Mouse (Mus musculus) adrenal gland, postnatal 25 days (tissue): ENCODE data around the gene Oog4. TPM values are rescaled to one million over a fixed set of nuclear protein-coding genes. Genes with fewer than 3 reads are reported as not detected.
"Not testable (repeated sequence)": the region's sequence is repeated elsewhere in the genome, so short reads cannot be mapped to it uniquely, and the experiment has no call there.

Experiments used
- DNase-seq: peaks from one replicate; pipeline ENCODE4 v3.0.0; 2021; ENCODE audit warnings: mixed read lengths
- long read RNA-seq: library from polyadenylated mRNA; stranded (forward); transcript quantifications from one replicate; pipeline ENCODE4 v2.0.0, GENCODE M21; 2021
- total RNA-seq: library from RNA; stranded (reverse); gene quantifications from 2 replicates; pipeline ENCODE4 v1.2.3, GENCODE M21; 2021

Oog4 gene
- total RNA-seq = not detected in 2 replicates
- long read RNA-seq = 0 reads

DNA sequence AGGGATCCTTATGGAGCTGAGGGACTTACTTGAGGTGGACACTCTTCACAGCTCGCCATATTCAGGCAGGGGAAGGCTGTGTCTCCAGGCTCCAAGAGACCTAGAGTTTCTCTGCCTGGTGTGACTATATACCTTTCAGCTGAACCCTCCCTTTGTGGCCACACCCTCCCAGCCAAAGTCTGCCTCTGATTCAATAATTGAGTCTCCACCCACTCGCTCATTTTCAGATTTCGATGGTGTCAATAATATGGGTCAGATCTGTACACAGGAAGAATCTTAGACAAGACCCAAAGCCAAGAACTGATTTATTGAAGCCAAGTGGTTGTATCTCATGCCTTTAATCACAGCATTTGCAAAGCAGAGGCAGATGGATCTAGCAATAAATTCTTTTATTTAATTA is at the start of gene Oog4:
Gene Oog4 (minus strand): TSS at position 101 of the 400 bp plus-strand sequence.
- no peak for DNase-seq

- not testable (repeated sequence) for DNase-seq
These were observed 23.4 kb downstream of the Oog4 start for GRCm38 (mm10) chr4:143426770-143427169.

DNA sequence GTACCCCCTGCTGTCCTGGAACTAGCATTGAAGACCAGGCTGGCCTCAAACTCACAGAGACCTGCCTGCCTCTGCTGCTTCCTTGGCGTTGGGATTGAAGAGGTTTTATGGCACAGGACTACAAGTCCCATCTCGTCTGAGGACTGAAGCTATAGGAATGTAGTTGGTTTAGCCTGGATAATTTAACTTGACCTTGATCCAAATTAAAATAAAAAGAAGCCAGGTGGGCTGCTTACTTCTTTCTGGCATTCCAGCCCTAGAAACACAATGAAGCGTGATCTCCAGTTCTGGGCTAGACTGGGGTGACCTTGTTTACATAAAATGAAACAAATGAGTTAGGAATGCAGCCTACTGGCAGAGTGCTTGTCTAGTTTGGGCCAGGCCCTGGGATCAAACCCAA is 36.0 kb downstream of the Oog4 start:
- DNase-seq = no peak

- no peak for DNase-seq
These were observed 36.5 kb downstream of the Oog4 start for GRCm38 (mm10) chr4:143413621-143414020.

GRCm38 (mm10) chr4:143412219-143413092 is 37.7 kb downstream of the Oog4 start, which contains the start of gene Pramef8:
Gene Pramef8, plus strand, starts transcription at chr4:143412426.
- peak; percentile 82 for DNase-seq

GRCm38 (mm10) chr4:143411566-143412218 is 38.4 kb downstream of the Oog4 start:
- no peak for DNase-seq

DNA sequence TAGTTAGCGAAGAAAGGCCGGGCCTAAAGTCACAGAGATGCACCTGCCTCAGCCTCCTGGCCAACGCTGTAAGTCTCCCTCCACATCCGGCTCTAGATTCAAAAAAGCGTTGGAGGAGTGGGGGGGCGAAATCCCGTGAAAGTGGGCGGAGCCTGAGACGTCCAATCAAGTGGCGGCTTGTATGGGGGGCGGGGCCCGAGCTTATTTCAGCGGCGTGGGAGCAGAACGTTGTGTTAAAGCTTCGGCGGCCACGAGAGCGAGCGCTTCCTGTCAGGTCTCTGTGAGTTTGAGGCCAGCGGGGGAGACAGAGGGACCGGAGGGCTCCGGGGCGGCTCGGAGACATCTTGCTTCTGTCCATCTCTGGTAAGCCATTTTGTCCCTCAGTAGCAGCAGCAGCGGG is 55.9 kb downstream of the Oog4 start, which contains the start of gene Pramel1:
Gene Pramel1 (plus strand): TSS at position 248 of the 400 bp plus-strand sequence.
- no peak for DNase-seq

DNA sequence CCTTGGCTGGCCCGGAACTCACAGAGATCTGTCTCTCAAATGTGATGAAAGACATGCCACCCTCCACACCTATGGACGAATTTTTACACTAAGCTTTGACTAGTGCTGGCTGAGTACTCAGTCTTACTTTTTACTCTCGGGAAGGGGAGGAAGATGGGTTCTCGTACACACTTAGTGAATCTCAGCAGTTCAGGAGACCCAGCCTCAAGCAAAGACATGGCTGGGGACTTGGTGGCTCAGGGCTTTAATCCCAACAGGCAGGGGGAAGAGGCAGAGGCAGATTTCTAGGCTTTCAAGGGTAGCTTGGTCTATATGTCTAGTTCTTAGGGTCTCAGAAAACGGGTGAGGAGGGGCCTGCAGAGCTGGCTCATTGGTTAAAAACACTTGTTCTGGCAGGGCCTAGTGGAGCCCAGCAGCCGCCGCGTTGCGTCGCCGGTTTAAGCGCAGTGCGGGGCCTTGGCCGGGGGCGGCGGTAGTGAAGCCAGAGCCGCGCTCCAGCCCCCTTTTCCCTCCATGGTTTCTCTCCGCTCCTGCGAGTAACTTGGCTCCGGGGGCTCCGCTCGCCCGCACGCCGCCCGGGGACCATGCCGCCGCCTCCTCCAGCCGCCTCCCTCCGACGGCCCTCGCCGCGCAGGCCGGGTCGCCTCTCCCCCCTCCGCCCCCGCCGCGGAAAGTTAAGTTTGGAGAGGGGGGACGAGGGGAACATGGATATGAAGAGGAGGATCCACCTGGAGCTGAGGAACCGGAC is 61.0 kb downstream of the Oog4 start:
- peak; percentile 48 for DNase-seq

Other genes starting within 250 kb of the Oog4 start
- gene Prdm2, start 237.3 kb downstream of the Oog4 start, total RNA-seq = 32.4 and 32.5 TPM in 2 replicates
- 2.8 and 4.1 TPM in 2 replicates for gene Pdpn, start 150.8 kb downstream of the Oog4 start, total RNA-seq
- gene Lrrc38, start 100.6 kb downstream of the Oog4 start, total RNA-seq = not detected in 2 replicates
- gene Pramel1, start 55.9 kb downstream of the Oog4 start, total RNA-seq = not detected in 2 replicates
- gene Pramef8, start 37.9 kb downstream of the Oog4 start, total RNA-seq = 11.6 and 13.0 TPM in 2 replicates
- not detected in 2 replicates for gene Gm13043, start 61.0 kb upstream of the Oog4 start, total RNA-seq
- gene Gm13040, start 85.6 kb upstream of the Oog4 start, total RNA-seq = not detected in 2 replicates
- not detected in 2 replicates for gene BC080695, start 101.4 kb upstream of the Oog4 start, total RNA-seq
- not detected in 2 replicates for gene Gm13057, start 101.4 kb upstream of the Oog4 start, total RNA-seq
- not detected in 2 replicates for gene Gm13083, start 164.7 kb upstream of the Oog4 start, total RNA-seq
- gene Gm13088, start 206.9 kb upstream of the Oog4 start, total RNA-seq = not detected in 2 replicates